Mouse (Mus musculus): Measurements from ENCODE around the gene Kmt2b.

DNA sequence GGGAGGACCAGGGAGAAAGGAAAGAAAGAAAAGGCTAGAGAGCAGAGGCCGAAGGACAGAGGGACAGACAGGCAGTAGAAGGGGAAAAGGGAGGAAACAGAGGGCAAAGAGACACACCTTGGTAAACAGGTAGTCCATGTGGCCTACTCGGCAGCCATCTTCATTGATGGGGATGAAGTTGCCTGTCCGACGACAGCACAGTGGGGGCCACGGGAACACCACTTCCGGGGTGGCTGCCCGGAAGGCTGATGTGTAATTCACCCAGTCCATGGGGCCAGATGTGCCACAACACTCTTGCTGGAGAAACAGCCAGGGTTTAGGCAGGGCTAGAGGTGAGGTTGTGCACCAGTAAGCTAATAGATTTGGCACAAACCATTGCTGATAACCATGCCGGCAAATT, 16.4 kb upstream of the Kmt2b start:
- TF ChIP-seq MYOD1 (IDR thresholded peaks at IDR 0.05; ENCODE audit: control insufficient read depth in 1 of 3, insufficient read length in 2 of 3, low read depth in 2 of 3) (no peak), MAX (IDR thresholded peaks at IDR 0.05; ENCODE audit: low read depth) (no peak)
